Mouse (Mus musculus) neural tube, embryonic 15.5 days (tissue): Measurements from ENCODE around the gene AL731706.1. TPM values are rescaled to one million over a fixed set of nuclear protein-coding genes. Genes with fewer than 3 reads are reported as not detected.

Experiments used
- ATAC-seq: fragments of 200-750 bp; cut with Nextera tagmentation; 2 replicates; pipeline ENCODE4 v1.8.0; 2017; ENCODE audit warnings: mild to moderate bottlenecking, moderate TSS enrichment, moderate library complexity; ENCODE audit not compliant: low FRiP score
- H3K27ac ChIP-seq: fragments of 300-500 bp; sonication (generic); replicated peaks from 2 replicates; pipeline ENCODE4 v1.5.1; 2015; ENCODE audit warnings: mild to moderate bottlenecking, inconsistent platforms
- H3K27me3 ChIP-seq: fragments of 300-500 bp; sonication (generic); replicated peaks from 2 replicates; pipeline ENCODE4 v1.6.1; 2015; ENCODE audit warnings: inconsistent platforms
- H3K36me3 ChIP-seq: fragments of 300-500 bp; sonication (generic); 2 replicates; pipeline ENCODE4 v1.6.1; 2015; ENCODE audit warnings: inconsistent platforms
- H3K4me1 ChIP-seq: fragments of 300-500 bp; sonication (generic); 2 replicates; pipeline ENCODE4 v1.6.1; 2015; ENCODE audit warnings: inconsistent platforms
- H3K4me2 ChIP-seq: fragments of 300-500 bp; sonication (generic); 2 replicates; pipeline ENCODE4 v1.6.1; 2015; ENCODE audit warnings: inconsistent platforms, mild to moderate bottlenecking, moderate library complexity
- H3K4me3 ChIP-seq: fragments of 300-500 bp; sonication (generic); replicated peaks from 2 replicates; pipeline ENCODE4 v1.5.1; 2015; ENCODE audit warnings: mild to moderate bottlenecking, inconsistent platforms
- H3K9ac ChIP-seq: fragments of 300-500 bp; sonication (generic); replicated peaks from 2 replicates; pipeline ENCODE4 v1.6.1; 2015; ENCODE audit warnings: mild to moderate bottlenecking, inconsistent platforms
- H3K9me3 ChIP-seq: fragments of 300-500 bp; sonication (generic); replicated peaks from 2 replicates; pipeline ENCODE4 v1.6.1; 2016; ENCODE audit warnings: inconsistent platforms
- WGBS: fragments of 180-500 bp; shearing (Covaris S2); methylation state at CpG from one replicate; pipeline ENCODE4 v1.1.7; 2015; ENCODE audit warnings: mixed read lengths; 5-methylcytosine and 5-hydroxymethylcytosine counted together
- polyA plus RNA-seq: library from polyadenylated mRNA; unstranded; fragments of >200 nt; fragmentation: Nextera tagmentation; extraction: Ambion mirVana; gene quantifications from 2 replicates; pipeline ENCODE4 v1.2.1, GENCODE M21; 2015

AL731706.1 gene
- polyA plus RNA-seq = 23.4 and 24.0 TPM in 2 replicates

GRCm38 (mm10) chr2:136891068-136891950, at the start of gene AL731706.1, which contains the start of the genes Slx4ip and Mkks:
AL731706.1 (minus strand) TSS chr2:136891389.
Slx4ip (plus strand) TSS chr2:136891218.
Mkks (minus strand) TSS chr2:136891389.
- under 1% methylated on average over 49 of the region's 49 CpGs for WGBS
- ATAC-seq = peak; percentile 96
- Histone ChIP-seq H3K4me3 (peak within 1 kb of the TSS; percentile 81), H3K27me3 (no peaks in the 10 kb centered on the region), H3K4me2 (peak within 1 kb of the TSS; percentile 60), H3K27ac (peak within 1 kb of the TSS; percentile 98), H3K36me3 (no peaks in the 10 kb centered on the region), H3K9me3 (no peaks in the 10 kb centered on the region), H3K9ac (peak within 1 kb of the TSS; percentile 86), H3K4me1 (peaks cover 33% of the 10 kb centered on the region)

DNA sequence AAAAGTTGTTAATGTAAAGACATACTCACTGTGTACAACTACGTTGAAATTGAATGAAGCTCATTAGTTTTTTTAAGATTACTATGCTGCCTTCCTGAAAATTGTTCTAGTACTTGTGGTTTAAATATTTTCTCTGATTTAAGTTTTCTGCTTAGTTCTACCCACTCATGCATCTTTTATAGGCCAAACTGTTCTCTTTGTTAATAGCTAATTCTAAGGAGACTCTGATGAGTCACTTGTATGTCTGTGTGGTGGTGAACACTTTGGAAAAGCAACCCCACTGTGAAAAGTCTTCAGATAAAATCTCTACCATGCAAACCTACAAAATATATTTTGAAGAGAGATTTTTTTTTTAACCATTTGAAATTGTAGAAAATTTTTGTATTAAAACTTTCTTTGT, 47.1 kb upstream of the AL731706.1 start:
- Histone ChIP-seq H3K4me2 (no peak overlapping the region), H3K27ac (no peak overlapping the region), H3K4me3 (no peak overlapping the region), H3K27me3 (no peaks in the 10 kb centered on the region), H3K36me3 (no peaks in the 10 kb centered on the region), H3K9me3 (no peaks in the 10 kb centered on the region), H3K9ac (no peak overlapping the region), H3K4me1 (no peaks in the 10 kb centered on the region)
- no peak for ATAC-seq
- 98% methylated on average over 1 of the region's 1 CpGs for WGBS

DNA sequence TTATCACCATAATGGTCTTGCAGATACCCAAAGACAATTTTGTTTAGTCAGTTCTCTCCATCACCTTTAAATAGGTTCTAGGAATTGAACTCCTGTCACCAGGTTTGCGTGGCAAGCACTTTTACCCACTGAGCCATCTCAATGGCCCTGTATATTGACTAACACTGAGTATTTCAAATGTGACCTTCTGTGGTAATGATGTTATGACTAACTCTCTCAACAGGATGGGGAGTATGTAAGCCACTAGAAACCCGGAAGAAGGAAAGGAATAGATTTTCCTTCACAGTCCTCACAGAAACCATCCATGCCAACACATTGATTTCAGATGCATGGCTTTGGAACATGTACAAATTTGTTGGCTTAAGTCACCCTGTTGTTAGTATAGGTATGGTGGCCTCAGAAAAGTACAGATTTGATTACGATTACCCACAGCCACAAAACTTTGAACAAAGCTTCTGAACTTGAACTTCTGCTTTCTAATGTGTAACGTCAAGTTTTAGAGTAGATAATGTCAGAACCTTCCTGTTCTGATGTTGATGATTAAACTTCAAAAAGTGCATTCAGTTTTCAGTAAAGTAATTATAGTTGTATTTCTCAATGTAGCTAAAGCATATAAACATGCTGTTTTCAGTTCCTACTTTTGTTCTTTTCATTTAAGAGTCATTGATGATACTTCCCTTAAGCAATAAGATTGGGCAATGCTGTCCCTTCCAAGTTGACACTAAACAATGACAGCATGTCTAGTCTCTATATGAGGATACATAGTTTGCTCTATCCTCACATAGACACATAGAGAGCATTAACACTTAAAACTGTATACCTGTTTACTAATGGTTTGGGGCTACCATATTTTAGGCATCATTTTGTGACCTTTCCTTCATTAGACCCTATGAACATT, 45.5 kb upstream of the AL731706.1 start:
- Histone ChIP-seq H3K9me3 (no peaks in the 10 kb centered on the region), H3K4me3 (no peak overlapping the region), H3K36me3 (no peaks in the 10 kb centered on the region), H3K4me2 (no peak overlapping the region), H3K9ac (no peak overlapping the region), H3K27me3 (no peaks in the 10 kb centered on the region), H3K4me1 (no peaks in the 10 kb centered on the region), H3K27ac (no peak overlapping the region)
- ATAC-seq = no peak
- 97% methylated on average over 4 of the region's 4 CpGs for WGBS

DNA sequence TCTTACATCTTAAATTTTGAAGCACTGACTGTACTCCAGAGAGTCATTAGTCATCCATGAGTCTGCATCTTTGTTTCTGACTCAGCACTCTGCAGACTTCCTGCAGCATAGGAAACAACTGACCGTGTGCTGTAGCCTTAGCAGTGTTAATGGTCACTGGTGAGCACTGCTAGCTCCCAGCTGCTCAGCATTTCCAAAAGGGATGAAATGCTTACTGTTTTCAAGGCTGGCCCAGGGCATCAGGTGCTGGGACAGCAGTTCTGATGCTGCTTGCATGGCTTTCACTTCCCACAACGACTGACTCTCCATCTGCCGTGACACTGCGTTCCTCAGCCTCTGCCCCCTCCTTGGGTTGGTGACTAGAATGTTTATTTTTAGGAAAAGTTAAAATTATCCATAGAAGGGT, 29.8 kb upstream of the AL731706.1 start:
- H3K9ac ChIP-seq = no peak overlapping the region
- no peaks in the 10 kb centered on the region for H3K36me3 ChIP-seq
- H3K9me3 ChIP-seq = no peaks in the 10 kb centered on the region
- 52% methylated on average over 4 of the region's 4 CpGs for WGBS
- peaks cover 3% of the 10 kb centered on the region; the same call in 1 of the 2 replicates for H3K4me1 ChIP-seq
- no peak overlapping the region for H3K27ac ChIP-seq
- no peaks in the 10 kb centered on the region for H3K27me3 ChIP-seq
- no peak overlapping the region for H3K4me3 ChIP-seq
- no peak overlapping the region for H3K4me2 ChIP-seq
- no peak; the same call in 1 of the 2 replicates for ATAC-seq

- Histone ChIP-seq H3K27me3 (no peaks in the 10 kb centered on the region), H3K4me2 (no peak overlapping the region), H3K9me3 (no peaks in the 10 kb centered on the region), H3K4me1 (peaks cover 3% of the 10 kb centered on the region; the same call in 1 of the 2 replicates), H3K27ac (no peak overlapping the region), H3K36me3 (no peaks in the 10 kb centered on the region), H3K9ac (no peak overlapping the region), H3K4me3 (no peak overlapping the region)
- no peak for ATAC-seq
- 71% methylated on average over 3 of the region's 3 CpGs for whole genome bisulfite sequencing
Measured at GRCm38 (mm10) chr2:136920257-136920993, 29.2 kb upstream of the AL731706.1 start.

DNA sequence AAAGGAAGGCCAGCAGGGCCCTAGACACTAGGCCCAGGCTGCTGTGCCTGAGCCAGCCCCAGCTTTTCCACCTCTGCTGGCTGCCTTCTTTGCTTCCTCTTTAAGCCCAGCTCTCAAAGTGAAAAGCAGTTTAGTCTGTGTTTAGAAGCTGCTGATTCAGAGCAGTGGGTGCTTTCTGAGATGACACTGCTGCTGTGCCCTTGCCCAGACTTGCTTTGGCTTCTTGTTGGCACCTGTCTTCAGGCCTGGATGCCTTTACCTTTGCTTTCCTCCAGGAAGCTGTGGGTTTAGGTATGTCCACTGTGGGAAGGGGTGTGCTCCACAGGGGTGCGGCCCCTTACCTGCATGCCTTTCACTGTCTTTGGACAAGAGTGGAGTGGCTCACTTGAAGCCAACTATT, 28.2 kb upstream of the AL731706.1 start:
- no peak overlapping the region for H3K9ac ChIP-seq
- H3K36me3 ChIP-seq = no peaks in the 10 kb centered on the region
- H3K4me2 ChIP-seq = no peak overlapping the region
- 100% methylated on average over 1 of the region's 1 CpGs for WGBS
- peaks cover 3% of the 10 kb centered on the region; the same call in 1 of the 2 replicates for H3K4me1 ChIP-seq
- ATAC-seq = no peak
- no peak overlapping the region for H3K4me3 ChIP-seq
- H3K27me3 ChIP-seq = no peaks in the 10 kb centered on the region
- no peak overlapping the region for H3K27ac ChIP-seq
- no peaks in the 10 kb centered on the region for H3K9me3 ChIP-seq

- Histone ChIP-seq H3K9me3 (no peaks in the 10 kb centered on the region), H3K27ac (no peak overlapping the region), H3K4me2 (no peak overlapping the region), H3K4me1 (no peaks in the 10 kb centered on the region), H3K36me3 (no peaks in the 10 kb centered on the region), H3K9ac (no peak overlapping the region), H3K27me3 (no peaks in the 10 kb centered on the region), H3K4me3 (no peak overlapping the region)
- 47% methylated on average over 3 of the region's 3 CpGs for WGBS
- peak; percentile 85; the same call in 1 of the 2 replicates for ATAC-seq
Measured at GRCm38 (mm10) chr2:136914334-136914902, 23.2 kb upstream of the AL731706.1 start.

- Histone ChIP-seq H3K4me3 (no peak overlapping the region), H3K36me3 (no peaks in the 10 kb centered on the region), H3K9ac (no peak overlapping the region), H3K27ac (no peak overlapping the region), H3K4me1 (no peaks in the 10 kb centered on the region), H3K4me2 (no peak overlapping the region), H3K9me3 (no peaks in the 10 kb centered on the region), H3K27me3 (no peaks in the 10 kb centered on the region)
- no peak for ATAC-seq
- WGBS = 47% methylated on average over 3 of the region's 3 CpGs
Measured at GRCm38 (mm10) chr2:136913021-136913420, 21.8 kb upstream of the AL731706.1 start.

- no peak overlapping the region for H3K4me2 ChIP-seq
- H3K4me3 ChIP-seq = no peak overlapping the region
- no peaks in the 10 kb centered on the region for H3K36me3 ChIP-seq
- WGBS = 20% methylated on average over 4 of the region's 4 CpGs
- no peak overlapping the region for H3K9ac ChIP-seq
- H3K4me1 ChIP-seq = no peaks in the 10 kb centered on the region
- H3K27me3 ChIP-seq = no peaks in the 10 kb centered on the region
- ATAC-seq = no peak
- H3K9me3 ChIP-seq = no peaks in the 10 kb centered on the region
- H3K27ac ChIP-seq = peak overlapping the region; percentile 41
Measured at GRCm38 (mm10) chr2:136911958-136912411, 20.8 kb upstream of the AL731706.1 start.

GRCm38 (mm10) chr2:136909298-136909697, 18.1 kb upstream of the AL731706.1 start:
- Histone ChIP-seq H3K36me3 (peaks cover 9% of the 10 kb centered on the region; the same call in 1 of the 2 replicates), H3K4me3 (no peak overlapping the region), H3K9ac (no peak overlapping the region), H3K4me1 (no peaks in the 10 kb centered on the region), H3K27me3 (no peaks in the 10 kb centered on the region), H3K9me3 (no peaks in the 10 kb centered on the region), H3K27ac (no peak overlapping the region), H3K4me2 (no peak overlapping the region)
- 87% methylated on average over 2 of the region's 2 CpGs for WGBS
- ATAC-seq = no peak
